Mouse (Mus musculus) embryonic fibroblast, embryonic 13.5 days (primary cell): ENCODE results near the gene Fam222b.
A peak's percentile ranks its signal among the peaks of the same experiment; 100 is the strongest.

ENCODE experiments used
- CTCF ChIP-seq: IDR thresholded peaks from 2 replicates; pipeline ENCODE4 v1.5.1; 2011; ENCODE audit warnings: mild to moderate bottlenecking, control low read depth, low read length, moderate library complexity, borderline replicate concordance; ENCODE audit not compliant: insufficient read depth
- POLR2A ChIP-seq: IDR thresholded peaks from 2 replicates; pipeline ENCODE4 v1.6.1; 2011; ENCODE audit warnings: low read depth, mild to moderate bottlenecking, control low read depth, low read length, moderate library complexity

GRCm38 (mm10) chr11:78164924-78165760 is 70.7 kb downstream of the Fam222b start, which contains the start of gene Traf4:
- TF ChIP-seq CTCF, result no peak
- TF ChIP-seq POLR2A, result peak; percentile 75
